Mouse (Mus musculus): ENCODE data around the gene H1foo. TPM values are rescaled to one million over a fixed set of nuclear protein-coding genes. Genes with fewer than 3 reads are reported as not detected.

The H1foo gene
- polyA plus RNA-seq (2012; rRNA removed) = not detected in 2 replicates

GRCm38 (mm10) chr6:115944638-115945037 lies at the start of gene H1foo:
TSS of gene H1foo (plus strand) at chr6:115944938.
- TF ChIP-seq CTCF (IDR thresholded peaks at IDR 0.05; ENCODE audit: extremely low read depth, insufficient read depth, low read length) = no peak
- TF ChIP-seq POLR2A (IDR thresholded peaks at IDR 0.05; ENCODE audit: extremely low read depth, insufficient read depth, low read length) = no peak
- Histone ChIP-seq H3K27ac (ENCODE audit: insufficient read depth, low read length) (no peak within 1 kb of the TSS), H3K4me1 (ENCODE audit: control insufficient read depth, insufficient read depth, low read length) (no peaks in the 10 kb centered on the region), H3K4me3 (ENCODE audit: insufficient read depth, low read length) (no peak within 1 kb of the TSS)

- Histone ChIP-seq H3K27ac (ENCODE audit: insufficient read depth, low read length) (no peak overlapping the region), H3K4me3 (ENCODE audit: insufficient read depth, low read length) (no peak overlapping the region), H3K4me1 (ENCODE audit: control insufficient read depth, insufficient read depth, low read length) (peaks cover 12% of the 10 kb centered on the region)
- TF ChIP-seq CTCF (IDR thresholded peaks at IDR 0.05; ENCODE audit: extremely low read depth, insufficient read depth, low read length) (no peak), POLR2A (IDR thresholded peaks at IDR 0.05; ENCODE audit: extremely low read depth, insufficient read depth, low read length) (no peak)
Measured at GRCm38 (mm10) chr6:115896346-115896745, 48.4 kb upstream of the H1foo start.

DNA sequence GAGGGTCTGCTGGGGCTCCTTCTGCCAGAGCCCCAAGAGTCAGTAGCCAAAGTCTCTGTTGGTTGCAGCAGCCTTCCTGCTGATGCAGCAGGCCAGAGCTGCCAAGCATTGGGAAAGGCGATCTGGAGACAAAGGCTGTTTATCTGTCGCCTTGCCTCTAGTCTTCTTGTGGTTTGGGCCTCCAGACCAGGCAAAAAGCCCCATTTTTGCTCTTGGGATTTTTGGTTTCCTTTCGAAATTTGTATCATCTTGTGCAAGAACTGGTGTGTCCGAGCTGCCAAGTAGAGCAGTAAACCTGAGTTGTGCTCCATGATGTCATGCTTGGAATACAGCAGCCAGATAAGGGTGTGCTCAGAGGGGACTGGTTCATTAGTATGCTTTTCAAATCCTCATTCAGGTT lies 47.6 kb upstream of the H1foo start:
- peaks cover 11% of the 10 kb centered on the region; the same call in 1 of the 2 replicates for H3K4me1 ChIP-seq (ENCODE audit: control insufficient read depth, insufficient read depth, low read length)
- no peak overlapping the region for H3K4me3 ChIP-seq (ENCODE audit: insufficient read depth, low read length)
- no peak overlapping the region for H3K27ac ChIP-seq (ENCODE audit: insufficient read depth, low read length)
- TF ChIP-seq CTCF (IDR thresholded peaks at IDR 0.05; ENCODE audit: extremely low read depth, insufficient read depth, low read length) (no peak), POLR2A (IDR thresholded peaks at IDR 0.05; ENCODE audit: extremely low read depth, insufficient read depth, low read length) (no peak)

DNA sequence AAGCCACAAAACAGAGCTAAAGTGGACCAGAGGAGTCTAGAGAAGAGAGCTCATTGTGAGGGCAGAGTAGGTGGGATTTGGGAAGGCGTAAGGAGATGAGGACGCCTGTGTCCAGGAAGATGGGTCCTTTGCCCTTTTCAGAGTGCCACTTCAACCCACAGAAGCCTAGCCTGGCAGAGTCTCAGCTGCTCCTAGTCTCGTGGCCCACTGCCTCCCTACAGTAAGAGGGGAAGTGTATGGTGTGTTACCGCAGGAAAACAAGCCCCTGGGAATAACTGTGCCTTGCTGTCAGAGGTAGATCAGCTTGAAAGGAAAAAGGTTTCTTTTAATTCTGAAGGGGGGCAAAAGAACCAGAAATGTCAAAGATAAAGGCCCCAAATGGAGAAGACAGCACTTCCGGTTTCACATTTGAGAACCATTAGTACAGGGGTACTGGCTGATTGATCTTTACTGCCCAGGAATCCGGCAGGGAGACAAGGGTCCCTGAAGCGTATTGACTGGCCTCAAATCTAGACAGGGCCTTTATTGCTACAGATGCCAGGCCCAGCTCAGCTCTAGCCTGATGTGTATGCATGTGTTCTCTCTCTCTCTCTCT lies 46.7 kb upstream of the H1foo start:
- Histone ChIP-seq H3K4me3 (ENCODE audit: insufficient read depth, low read length) (no peak overlapping the region), H3K4me1 (ENCODE audit: control insufficient read depth, insufficient read depth, low read length) (peaks cover 13% of the 10 kb centered on the region; the same call in 1 of the 2 replicates), H3K27ac (ENCODE audit: insufficient read depth, low read length) (no peak overlapping the region)
- no peak for TF ChIP-seq CTCF (IDR thresholded peaks at IDR 0.05; ENCODE audit: extremely low read depth, insufficient read depth, low read length)
- TF ChIP-seq POLR2A (IDR thresholded peaks at IDR 0.05; ENCODE audit: extremely low read depth, insufficient read depth, low read length) = no peak

DNA sequence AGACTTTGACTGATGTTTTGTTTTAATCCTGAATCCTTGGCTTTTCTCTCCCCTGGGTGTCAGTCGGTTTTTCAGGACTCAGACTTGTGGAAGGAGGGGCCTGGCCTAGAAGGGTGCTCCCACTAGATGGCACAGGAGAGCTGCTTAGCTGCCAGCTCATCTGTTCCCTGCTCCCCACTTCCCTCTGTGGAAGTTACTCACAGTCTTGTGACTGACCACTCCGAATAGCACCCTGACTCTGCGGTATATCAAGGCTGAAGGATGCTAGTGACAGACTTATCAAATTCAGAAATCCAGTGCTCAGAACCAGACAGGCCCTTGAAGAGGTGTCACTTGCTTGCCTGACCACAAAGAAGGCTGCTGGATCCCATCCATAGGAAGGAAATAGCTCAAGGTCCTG lies 43.7 kb upstream of the H1foo start:
- Histone ChIP-seq H3K4me1 (ENCODE audit: control insufficient read depth, insufficient read depth, low read length) (peaks cover 17% of the 10 kb centered on the region; the same call in 1 of the 2 replicates), H3K27ac (ENCODE audit: insufficient read depth, low read length) (no peak overlapping the region), H3K4me3 (ENCODE audit: insufficient read depth, low read length) (no peak overlapping the region)
- TF ChIP-seq POLR2A (IDR thresholded peaks at IDR 0.05; ENCODE audit: extremely low read depth, insufficient read depth, low read length) (no peak), CTCF (IDR thresholded peaks at IDR 0.05; ENCODE audit: extremely low read depth, insufficient read depth, low read length) (peak; percentile 96)

- H3K27ac ChIP-seq (ENCODE audit: insufficient read depth, low read length) = no peak overlapping the region
- TF ChIP-seq CTCF (IDR thresholded peaks at IDR 0.05; ENCODE audit: extremely low read depth, insufficient read depth, low read length) (no peak), POLR2A (IDR thresholded peaks at IDR 0.05; ENCODE audit: extremely low read depth, insufficient read depth, low read length) (no peak)
- H3K4me3 ChIP-seq (ENCODE audit: insufficient read depth, low read length) = no peak overlapping the region
- peaks cover 17% of the 10 kb centered on the region; the same call in 1 of the 2 replicates for H3K4me1 ChIP-seq (ENCODE audit: control insufficient read depth, insufficient read depth, low read length)
Measured at GRCm38 (mm10) chr6:115901489-115901931, 43.2 kb upstream of the H1foo start.

GRCm38 (mm10) chr6:115902545-115902944 lies 42.2 kb upstream of the H1foo start:
- peak; percentile 40; the same call in 1 of the 2 replicates for TF ChIP-seq POLR2A (IDR thresholded peaks at IDR 0.05; ENCODE audit: extremely low read depth, insufficient read depth, low read length)
- no peak for TF ChIP-seq CTCF (IDR thresholded peaks at IDR 0.05; ENCODE audit: extremely low read depth, insufficient read depth, low read length)
- peak overlapping the region; percentile 55 for H3K27ac ChIP-seq (ENCODE audit: insufficient read depth, low read length)
- no peak overlapping the region for H3K4me3 ChIP-seq (ENCODE audit: insufficient read depth, low read length)
- H3K4me1 ChIP-seq (ENCODE audit: control insufficient read depth, insufficient read depth, low read length) = peaks cover 14% of the 10 kb centered on the region; the same call in 1 of the 2 replicates

DNA sequence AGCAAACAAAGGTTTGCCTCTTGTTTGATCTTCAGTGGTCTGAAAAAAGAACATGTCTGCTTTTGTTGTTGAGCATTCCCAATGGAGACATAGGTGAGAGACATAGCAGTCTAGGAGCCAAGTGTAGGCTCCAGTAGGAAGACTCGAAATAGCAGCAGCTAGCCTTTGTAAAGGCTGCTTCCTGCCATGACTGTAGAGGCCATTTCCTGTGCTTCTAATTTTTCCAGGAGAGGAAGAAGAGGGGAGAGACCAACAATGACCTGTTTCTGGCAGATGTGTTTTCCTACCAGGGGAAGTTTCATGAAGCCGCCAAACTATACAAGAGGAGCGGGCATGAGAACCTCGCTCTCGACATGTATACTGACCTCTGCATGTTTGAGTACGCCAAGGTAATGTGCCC lies 39.2 kb upstream of the H1foo start:
- peaks cover 14% of the 10 kb centered on the region; the same call in 1 of the 2 replicates for H3K4me1 ChIP-seq (ENCODE audit: control insufficient read depth, insufficient read depth, low read length)
- H3K4me3 ChIP-seq (ENCODE audit: insufficient read depth, low read length) = no peak overlapping the region
- no peak overlapping the region for H3K27ac ChIP-seq (ENCODE audit: insufficient read depth, low read length)
- no peak for TF ChIP-seq POLR2A (IDR thresholded peaks at IDR 0.05; ENCODE audit: extremely low read depth, insufficient read depth, low read length)
- TF ChIP-seq CTCF (IDR thresholded peaks at IDR 0.05; ENCODE audit: extremely low read depth, insufficient read depth, low read length) = no peak

DNA sequence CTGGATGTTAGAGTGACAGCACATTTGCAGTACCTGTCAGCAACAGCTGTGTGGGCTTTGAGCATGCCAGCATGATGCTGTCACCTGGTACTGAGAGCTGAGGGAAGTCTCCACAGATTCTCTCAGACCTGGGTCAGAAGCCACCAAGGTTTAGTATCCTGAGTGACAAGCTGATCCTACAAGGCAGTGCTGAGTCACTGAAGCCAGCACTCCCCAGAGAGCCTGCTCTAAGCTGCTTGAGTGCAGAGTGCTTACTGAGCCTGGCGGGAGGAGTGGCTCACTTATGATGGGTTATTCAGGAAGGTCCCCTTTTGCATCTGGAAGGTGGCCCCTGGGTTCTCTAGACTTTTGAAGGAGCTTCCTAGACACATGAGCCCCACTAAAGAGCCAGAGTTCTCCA lies 38.3 kb upstream of the H1foo start:
- Histone ChIP-seq H3K4me3 (ENCODE audit: insufficient read depth, low read length) (no peak overlapping the region), H3K27ac (ENCODE audit: insufficient read depth, low read length) (no peak overlapping the region), H3K4me1 (ENCODE audit: control insufficient read depth, insufficient read depth, low read length) (peaks cover 12% of the 10 kb centered on the region; the same call in 1 of the 2 replicates)
- TF ChIP-seq CTCF (IDR thresholded peaks at IDR 0.05; ENCODE audit: extremely low read depth, insufficient read depth, low read length) = no peak
- TF ChIP-seq POLR2A (IDR thresholded peaks at IDR 0.05; ENCODE audit: extremely low read depth, insufficient read depth, low read length) = no peak

- Histone ChIP-seq H3K27ac (ENCODE audit: insufficient read depth, low read length) (no peak overlapping the region), H3K4me1 (ENCODE audit: control insufficient read depth, insufficient read depth, low read length) (peaks cover 13% of the 10 kb centered on the region; the same call in 1 of the 2 replicates), H3K4me3 (ENCODE audit: insufficient read depth, low read length) (no peak overlapping the region)
- no peak for TF ChIP-seq CTCF (IDR thresholded peaks at IDR 0.05; ENCODE audit: extremely low read depth, insufficient read depth, low read length)
- no peak for TF ChIP-seq POLR2A (IDR thresholded peaks at IDR 0.05; ENCODE audit: extremely low read depth, insufficient read depth, low read length)
Measured at GRCm38 (mm10) chr6:115906871-115907270, 37.9 kb upstream of the H1foo start.
